Mouse (Mus musculus): Measurements from ENCODE around the gene Msi2. TPM values are rescaled to one million over a fixed set of nuclear protein-coding genes. Genes with fewer than 3 reads are reported as not detected.

The Msi2 gene
- total and polyA plus RNA-seq, 2 experiments from 2014 or later, result 33.0 to 170 TPM

GRCm38 (mm10) chr11:88598150-88598847 is 120.0 kb downstream of the Msi2 start:
- Histone ChIP-seq H3K4me3 (ENCODE audit: low read length) (no peak overlapping the region), H3K9ac (replicated peaks; ENCODE audit: low read length) (no peak overlapping the region), H3K27me3 (ENCODE audit: insufficient read depth, low read length) (no peaks in the 10 kb centered on the region), H3K9me3 (ENCODE audit: low read length) (no peaks in the 10 kb centered on the region), H3K4me2 (ENCODE audit: low read depth, low read length) (no peak overlapping the region), H3K4me1 (ENCODE audit: insufficient read depth, low read length) (peaks cover 13% of the 10 kb centered on the region), H3K27ac (peak overlapping the region; percentile 64; the same call in 1 of the 2 replicates), H3K36me3 (ENCODE audit: insufficient read depth, low read length) (no peaks in the 10 kb centered on the region)
- ATAC-seq (no peak), DNase-seq (ENCODE audit: low spot score) (no peak)
- 47% methylated on average over 11 of the region's 11 CpGs for WGBS
- no peak for TF ChIP-seq CTCF (IDR thresholded peaks at IDR 0.05; ENCODE audit: low read depth)

GRCm38 (mm10) chr11:88595616-88596015 is 122.7 kb downstream of the Msi2 start:
- no peak for ATAC-seq
- Histone ChIP-seq H3K4me2 (ENCODE audit: low read depth, low read length) (no peak overlapping the region), H3K4me1 (ENCODE audit: insufficient read depth, low read length) (peaks cover 13% of the 10 kb centered on the region), H3K9me3 (ENCODE audit: low read length) (no peaks in the 10 kb centered on the region), H3K27me3 (ENCODE audit: insufficient read depth, low read length) (no peaks in the 10 kb centered on the region), H3K9ac (replicated peaks; ENCODE audit: low read length) (no peak overlapping the region), H3K36me3 (ENCODE audit: insufficient read depth, low read length) (no peaks in the 10 kb centered on the region), H3K4me3 (ENCODE audit: low read length) (no peak overlapping the region), H3K27ac (no peak overlapping the region)
- TF ChIP-seq CTCF (IDR thresholded peaks at IDR 0.05; ENCODE audit: low read depth), result no peak
- DNase-seq (ENCODE audit: low spot score), result no peak
- 48% methylated on average over 4 of the region's 4 CpGs for WGBS

DNA sequence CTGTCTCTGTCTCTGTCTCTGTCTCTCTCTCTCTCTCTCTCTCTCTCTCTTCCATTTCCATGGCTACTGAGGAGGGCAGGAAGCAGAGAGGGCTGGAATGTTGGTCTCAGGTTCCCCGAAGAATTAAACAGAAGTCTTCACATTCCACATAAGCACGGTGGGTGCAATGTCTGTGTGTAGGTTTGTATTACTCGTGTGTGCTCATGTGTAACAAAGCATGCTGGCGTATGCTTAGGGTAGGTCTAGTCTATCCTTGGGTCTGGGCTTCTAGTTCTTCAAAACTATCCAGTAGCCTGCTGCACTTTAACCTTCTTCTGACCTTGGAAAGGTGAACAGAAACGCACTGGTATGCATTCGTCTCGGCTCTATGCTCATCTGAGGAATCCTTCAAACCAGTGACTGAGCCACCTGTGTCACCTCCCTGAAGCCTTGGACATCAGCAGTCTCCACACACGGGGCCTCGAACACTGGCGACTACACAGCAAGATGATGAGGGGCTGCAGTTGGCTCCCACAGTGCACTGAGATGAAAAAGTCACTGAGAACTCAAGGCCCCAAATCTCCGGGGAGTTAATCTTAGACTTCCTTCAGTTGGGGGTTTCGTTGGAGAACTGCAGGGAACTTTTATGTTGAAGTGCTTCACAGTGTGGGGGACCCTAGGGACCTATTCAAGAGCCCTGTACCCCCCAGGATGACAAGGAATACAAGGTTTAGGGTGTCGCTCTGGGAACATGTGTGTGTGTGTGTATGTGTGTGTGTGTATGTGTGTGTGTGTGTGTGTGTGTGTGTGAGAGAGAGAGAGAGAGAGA is 123.3 kb downstream of the Msi2 start:
- Histone ChIP-seq H3K27ac (peak overlapping the region; percentile 54; the same call in 1 of the 2 replicates), H3K9me3 (ENCODE audit: low read length) (no peaks in the 10 kb centered on the region), H3K4me1 (ENCODE audit: insufficient read depth, low read length) (peaks cover 13% of the 10 kb centered on the region), H3K27me3 (ENCODE audit: insufficient read depth, low read length) (no peaks in the 10 kb centered on the region), H3K4me2 (ENCODE audit: low read depth, low read length) (no peak overlapping the region), H3K36me3 (ENCODE audit: insufficient read depth, low read length) (no peaks in the 10 kb centered on the region), H3K4me3 (ENCODE audit: low read length) (no peak overlapping the region), H3K9ac (replicated peaks; ENCODE audit: low read length) (no peak overlapping the region)
- DNase-seq (ENCODE audit: low spot score) (no peak), ATAC-seq (no peak)
- 51% methylated on average over 13 of the region's 13 CpGs for WGBS
- TF ChIP-seq CTCF (IDR thresholded peaks at IDR 0.05; ENCODE audit: low read depth), result no peak

DNA sequence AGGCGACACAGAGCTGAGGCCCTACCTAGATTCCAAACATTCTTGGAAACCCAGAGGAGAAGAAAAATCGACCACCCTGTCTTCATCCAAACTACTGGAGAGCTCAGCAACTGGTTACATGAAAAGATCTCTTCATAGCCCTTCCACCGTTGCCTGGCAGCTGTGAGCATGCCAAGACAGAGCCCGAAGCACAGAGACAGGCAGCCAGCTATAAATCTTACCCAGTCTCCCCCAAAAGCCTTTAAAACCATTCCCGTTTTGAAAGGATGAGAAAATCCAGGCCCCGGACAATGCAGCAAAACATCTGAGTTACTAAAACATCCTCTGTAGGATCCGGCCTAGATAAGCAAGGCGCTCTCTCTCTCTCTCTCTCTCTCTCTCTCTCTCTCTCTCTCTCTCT is 124.3 kb downstream of the Msi2 start:
- no peak overlapping the region for H3K4me3 ChIP-seq (ENCODE audit: low read length)
- no peak for TF ChIP-seq CTCF (IDR thresholded peaks at IDR 0.05; ENCODE audit: low read depth)
- H3K9me3 ChIP-seq (ENCODE audit: low read length), result no peaks in the 10 kb centered on the region
- H3K4me2 ChIP-seq (ENCODE audit: low read depth, low read length), result no peak overlapping the region
- 23% methylated on average over 8 of the region's 8 CpGs for WGBS
- peak overlapping the region; percentile 58; the same call in 1 of the 2 replicates for H3K27ac ChIP-seq
- no peaks in the 10 kb centered on the region for H3K27me3 ChIP-seq (ENCODE audit: insufficient read depth, low read length)
- no peak for ATAC-seq
- no peaks in the 10 kb centered on the region for H3K36me3 ChIP-seq (ENCODE audit: insufficient read depth, low read length)
- H3K4me1 ChIP-seq (ENCODE audit: insufficient read depth, low read length), result peaks cover 16% of the 10 kb centered on the region; the same call in 1 of the 2 replicates
- no peak overlapping the region for H3K9ac ChIP-seq (replicated peaks; ENCODE audit: low read length)
- DNase-seq (ENCODE audit: low spot score), result no peak

- ATAC-seq (no peak), DNase-seq (ENCODE audit: low spot score) (no peak)
- H3K4me2 ChIP-seq (ENCODE audit: low read depth, low read length), result no peak overlapping the region
- H3K27ac ChIP-seq, result peak overlapping the region; percentile 9
- peaks cover 16% of the 10 kb centered on the region for H3K4me1 ChIP-seq (ENCODE audit: insufficient read depth, low read length)
- H3K4me3 ChIP-seq (ENCODE audit: low read length), result no peak overlapping the region
- H3K27me3 ChIP-seq (ENCODE audit: insufficient read depth, low read length), result no peaks in the 10 kb centered on the region
- 56% methylated on average over 8 of the region's 8 CpGs for WGBS
- no peaks in the 10 kb centered on the region for H3K9me3 ChIP-seq (ENCODE audit: low read length)
- TF ChIP-seq CTCF (IDR thresholded peaks at IDR 0.05; ENCODE audit: low read depth), result no peak
- no peak overlapping the region for H3K9ac ChIP-seq (replicated peaks; ENCODE audit: low read length)
- no peaks in the 10 kb centered on the region for H3K36me3 ChIP-seq (ENCODE audit: insufficient read depth, low read length)
These were observed 126.2 kb downstream of the Msi2 start for GRCm38 (mm10) chr11:88592099-88592498.

GRCm38 (mm10) chr11:88590647-88591046 is 127.7 kb downstream of the Msi2 start:
- DNase-seq (ENCODE audit: low spot score), result no peak
- peak overlapping the region; percentile 84; the same call in 1 of the 2 replicates for H3K27ac ChIP-seq
- no peak for TF ChIP-seq CTCF (IDR thresholded peaks at IDR 0.05; ENCODE audit: low read depth)
- no peaks in the 10 kb centered on the region for H3K27me3 ChIP-seq (ENCODE audit: insufficient read depth, low read length)
- H3K4me2 ChIP-seq (ENCODE audit: low read depth, low read length), result no peak overlapping the region
- H3K36me3 ChIP-seq (ENCODE audit: insufficient read depth, low read length), result no peaks in the 10 kb centered on the region
- no peak for ATAC-seq
- H3K9ac ChIP-seq (replicated peaks; ENCODE audit: low read length), result no peak overlapping the region
- 60% methylated on average over 5 of the region's 5 CpGs for WGBS
- H3K4me3 ChIP-seq (ENCODE audit: low read length), result no peak overlapping the region
- H3K4me1 ChIP-seq (ENCODE audit: insufficient read depth, low read length), result peaks cover 28% of the 10 kb centered on the region
- no peaks in the 10 kb centered on the region for H3K9me3 ChIP-seq (ENCODE audit: low read length)
